Mouse (Mus musculus) ovary, postnatal 36 days (tissue): ENCODE measurements around the gene Gabpb1.
"Not testable (repeated sequence)": the region's sequence is repeated elsewhere in the genome, so short reads cannot be mapped to it uniquely, and the experiment has no call there.

ENCODE experiments used
- DNase-seq: peaks from one replicate; pipeline ENCODE4 v3.0.0; 2022; ENCODE audit warnings: low spot score, mixed read lengths

Gene Gabpb1

GRCm38 (mm10) chr2:126640298-126640697 lies 35.8 kb downstream of the Gabpb1 start:
- no peak for DNase-seq

DNA sequence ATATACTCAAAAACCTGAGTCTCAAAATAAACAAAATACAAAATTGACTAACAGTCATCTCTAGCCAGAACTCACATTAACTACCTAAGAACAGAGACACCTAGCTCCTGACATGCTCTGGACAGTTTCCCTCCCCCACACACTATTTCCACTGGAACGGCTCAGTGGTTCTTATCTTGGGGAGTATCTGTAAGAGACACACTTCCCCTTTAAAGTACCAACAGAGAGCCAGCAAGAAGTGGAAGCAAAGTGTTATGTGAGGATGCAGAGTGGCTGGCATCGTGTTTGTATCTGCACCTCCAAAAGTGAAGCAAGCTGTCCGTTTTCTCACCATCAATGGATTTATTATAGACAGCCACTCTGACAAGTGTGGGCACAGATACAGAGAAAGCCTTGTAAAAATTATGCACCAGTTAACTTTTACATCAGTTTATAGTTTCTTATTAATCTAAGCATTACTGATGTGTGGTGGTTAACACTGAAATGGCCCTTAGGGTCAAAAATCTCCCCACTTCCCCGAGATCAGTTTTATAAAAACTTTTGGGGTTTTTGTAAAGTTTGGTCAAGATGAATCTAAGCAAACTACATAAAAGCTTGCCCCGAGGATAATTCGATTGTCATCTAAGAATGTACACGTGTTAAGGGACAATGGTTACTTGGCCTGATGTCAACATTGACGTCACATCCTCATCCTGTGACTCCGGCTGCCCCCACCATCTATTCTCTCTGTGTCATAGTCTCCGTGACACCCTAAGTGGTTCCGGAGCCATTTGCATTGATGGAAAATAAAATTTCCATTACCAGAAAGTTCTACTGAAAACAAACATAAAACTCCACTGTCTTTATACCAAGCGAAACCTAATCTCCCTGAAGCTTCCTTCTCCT lies 40.0 kb downstream of the Gabpb1 start:
- no peak for DNase-seq

- no peak for DNase-seq
Measured at GRCm38 (mm10) chr2:126633165-126633564, 43.0 kb downstream of the Gabpb1 start.

DNA sequence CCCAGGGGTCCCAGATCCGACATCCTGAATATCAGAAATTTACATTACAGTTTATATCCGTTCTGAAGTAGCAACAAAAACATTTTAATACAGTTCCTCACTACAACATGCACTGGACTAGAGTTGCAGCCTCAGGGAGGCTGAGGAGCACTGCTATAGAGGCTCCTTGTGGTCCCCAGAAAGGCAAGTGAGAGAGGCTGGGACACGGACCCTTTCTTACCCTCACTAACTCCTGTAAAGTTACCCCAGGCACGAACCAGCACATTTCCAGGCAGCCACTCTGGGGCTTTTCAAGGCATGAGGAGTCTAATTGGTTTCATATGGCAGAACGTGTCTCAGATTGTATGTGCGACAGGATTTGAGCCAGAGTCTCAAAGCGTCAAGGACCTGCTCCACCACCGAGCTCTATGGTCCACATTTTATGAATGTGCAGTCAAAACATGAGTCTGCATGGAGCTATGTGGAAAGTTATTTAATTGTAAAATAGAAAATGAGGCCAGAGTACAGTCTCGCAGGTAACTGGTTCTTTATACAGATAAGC lies 47.6 kb downstream of the Gabpb1 start:
- DNase-seq, result no peak

- no peak for DNase-seq
Measured at GRCm38 (mm10) chr2:126623138-126623537, 53.0 kb downstream of the Gabpb1 start.

DNA sequence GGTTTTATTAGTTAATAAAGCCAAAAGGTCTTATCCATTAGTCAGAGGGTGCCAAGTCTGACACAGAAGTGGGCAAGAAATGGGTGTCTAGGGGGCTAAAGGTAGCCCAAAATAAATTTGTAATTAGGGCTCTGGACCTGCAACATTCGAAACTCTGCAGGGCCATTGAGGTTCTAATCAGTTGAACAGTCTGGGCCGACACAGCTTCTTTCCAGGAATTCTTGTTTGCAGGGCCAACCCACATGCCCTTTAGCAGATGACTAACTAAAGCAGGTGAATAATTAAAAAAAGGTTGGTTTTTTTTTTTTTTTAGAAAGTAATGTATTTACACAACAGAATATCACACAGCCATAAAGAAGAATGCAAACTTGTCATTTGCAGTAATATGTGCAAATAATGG lies 53.7 kb downstream of the Gabpb1 start:
- DNase-seq, result no peak

GRCm38 (mm10) chr2:126619249-126619704 lies 56.9 kb downstream of the Gabpb1 start, which contains the start of gene Hdc:
TSS of gene Hdc (minus strand) at chr2:126619299.
- no peak for DNase-seq

- DNase-seq, result no peak
Measured at GRCm38 (mm10) chr2:126618470-126619179, 57.5 kb downstream of the Gabpb1 start.

DNA sequence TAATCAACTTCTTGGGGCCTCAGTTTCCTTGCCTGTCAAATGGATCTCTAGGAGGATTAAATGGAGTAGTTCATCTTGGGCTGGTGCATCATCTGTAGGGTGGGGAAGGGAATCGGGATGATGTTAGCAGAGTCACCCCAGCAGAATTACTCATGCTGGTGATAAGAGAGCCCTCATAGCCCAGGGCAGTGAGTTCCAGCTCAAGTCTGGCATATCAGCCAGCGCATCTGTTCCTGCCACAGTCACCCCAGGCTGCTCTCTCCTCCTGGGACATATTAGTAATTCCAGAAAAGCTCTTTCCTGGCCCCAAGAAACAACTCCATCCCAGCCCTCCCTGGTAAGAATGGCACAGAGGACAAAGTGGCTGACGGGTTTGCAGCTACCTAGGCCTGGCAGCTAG lies 60.8 kb downstream of the Gabpb1 start:
- no peak for DNase-seq

GRCm38 (mm10) chr2:126609600-126609999 lies 66.5 kb downstream of the Gabpb1 start:
- DNase-seq, result not testable (repeated sequence)

GRCm38 (mm10) chr2:126607553-126608203 lies 68.5 kb downstream of the Gabpb1 start:
- DNase-seq, result no peak

DNA sequence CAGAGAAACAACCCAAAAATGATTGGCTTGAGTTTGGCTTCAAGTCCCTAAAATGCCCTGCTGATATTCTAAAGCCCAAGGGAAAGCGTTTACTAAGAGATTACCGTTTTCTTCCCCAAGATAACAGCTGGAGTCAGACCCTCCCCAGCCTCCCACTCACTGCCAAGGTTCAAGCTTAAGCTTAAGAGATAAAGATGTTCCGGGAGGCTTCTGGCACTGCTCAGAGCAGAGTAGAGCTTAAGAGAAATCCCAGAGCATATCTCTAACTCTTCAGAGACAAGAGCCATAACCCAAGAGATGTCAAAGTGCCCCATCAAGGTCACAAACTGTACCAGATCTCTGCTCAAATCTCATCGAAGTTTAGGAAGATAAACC lies 69.5 kb downstream of the Gabpb1 start:
- DNase-seq, result peak; percentile 33

DNA sequence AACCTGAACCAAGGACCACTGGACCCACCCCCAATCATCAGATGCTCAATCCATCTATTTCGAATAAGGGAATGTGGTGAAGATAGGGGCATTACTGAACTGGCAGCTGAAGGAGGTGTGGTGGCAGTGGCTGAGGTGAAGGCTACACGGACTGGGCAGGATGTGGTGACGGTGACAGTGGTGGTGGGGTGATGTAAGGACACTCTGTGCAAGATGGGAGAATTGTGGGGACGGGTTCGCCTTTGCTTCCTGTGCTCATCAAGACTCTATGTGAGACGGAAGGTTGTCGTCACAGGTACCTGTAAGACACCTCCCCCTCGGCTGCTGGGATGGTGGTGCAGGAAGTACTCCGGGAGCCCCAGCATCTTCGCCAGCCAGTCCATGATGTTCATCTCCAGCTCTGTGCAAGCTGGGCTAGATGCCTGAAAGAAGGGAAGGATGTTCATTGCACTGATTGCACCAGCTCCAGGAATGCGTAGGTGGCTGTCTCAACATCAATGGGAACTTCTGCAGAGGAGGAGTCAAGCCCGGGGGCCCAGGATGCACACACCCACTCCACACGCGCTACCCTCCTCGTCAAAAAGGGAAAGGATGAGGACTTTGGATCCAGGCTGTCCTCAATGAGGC lies 70.0 kb downstream of the Gabpb1 start:
- peak; percentile 24 for DNase-seq

- DNase-seq, result no peak
Measured at GRCm38 (mm10) chr2:126601918-126602600, 74.1 kb downstream of the Gabpb1 start.

- DNase-seq, result no peak
Measured at GRCm38 (mm10) chr2:126600533-126600932, 75.6 kb downstream of the Gabpb1 start.

DNA sequence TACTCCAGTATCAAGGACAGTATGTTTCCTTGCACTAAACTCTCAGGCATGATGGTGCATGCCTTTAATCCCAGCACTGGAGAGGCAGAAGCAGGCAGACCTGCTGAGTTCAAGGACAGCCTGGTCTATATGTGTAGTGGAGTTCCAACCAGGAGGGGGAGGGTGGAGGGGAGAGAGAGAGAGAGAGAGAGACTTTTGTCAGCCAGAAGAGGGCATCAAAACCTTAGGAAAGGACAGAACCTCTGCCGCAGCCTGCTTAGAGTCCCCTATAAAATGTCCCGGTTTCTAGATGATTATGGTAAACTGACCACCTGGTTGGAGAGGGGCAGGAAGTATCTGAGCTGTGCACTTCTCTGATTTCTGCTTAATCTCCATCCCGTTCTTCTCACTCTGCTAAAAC lies 77.1 kb downstream of the Gabpb1 start:
- no peak for DNase-seq

- no peak for DNase-seq
Measured at GRCm38 (mm10) chr2:126598359-126598758, 77.8 kb downstream of the Gabpb1 start.

DNA sequence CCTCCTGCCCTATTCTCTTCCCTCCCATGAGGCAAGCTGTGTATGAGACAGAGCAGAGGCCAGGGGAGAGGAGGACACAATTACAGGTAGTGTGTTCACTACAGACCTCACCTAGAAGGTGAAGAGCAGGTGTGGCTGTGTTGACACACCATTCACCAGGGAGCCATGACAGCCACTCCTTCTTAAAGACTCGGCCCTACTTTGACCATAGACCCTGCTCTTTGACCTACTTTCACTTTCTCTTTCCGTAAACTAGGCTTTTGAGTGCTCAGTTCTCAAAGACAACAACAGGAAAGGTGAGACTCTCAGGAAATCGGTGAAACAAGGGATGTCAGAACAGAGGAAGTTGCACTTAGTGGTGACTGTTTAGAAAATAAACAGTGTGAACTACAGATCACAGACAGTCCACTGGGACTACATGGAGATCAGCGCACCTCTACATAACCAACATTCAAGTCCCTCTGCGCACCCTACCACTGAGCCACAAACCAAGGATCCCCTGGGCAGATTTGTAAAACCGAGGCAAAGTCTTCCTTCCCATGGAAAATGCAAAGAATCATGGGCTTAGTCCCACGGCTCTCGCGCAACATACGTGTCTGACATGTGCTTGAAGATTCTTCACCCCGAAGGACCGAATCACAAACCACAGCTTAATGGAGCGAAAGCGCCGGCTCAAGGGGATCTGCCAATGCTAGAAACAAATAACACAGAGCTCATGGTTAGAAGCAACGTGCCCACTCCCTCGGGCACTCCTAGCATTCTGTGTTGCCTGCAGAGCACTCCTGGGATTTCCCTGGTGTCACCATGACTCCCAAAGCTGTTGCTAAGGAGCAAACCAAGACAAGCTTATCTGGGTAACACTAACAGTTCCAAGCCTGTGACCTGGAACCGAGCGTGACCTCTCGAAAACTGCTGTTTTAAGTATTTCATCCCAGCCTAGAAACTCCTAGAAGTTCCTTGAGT lies 78.6 kb downstream of the Gabpb1 start:
- peak; percentile 45 for DNase-seq

DNA sequence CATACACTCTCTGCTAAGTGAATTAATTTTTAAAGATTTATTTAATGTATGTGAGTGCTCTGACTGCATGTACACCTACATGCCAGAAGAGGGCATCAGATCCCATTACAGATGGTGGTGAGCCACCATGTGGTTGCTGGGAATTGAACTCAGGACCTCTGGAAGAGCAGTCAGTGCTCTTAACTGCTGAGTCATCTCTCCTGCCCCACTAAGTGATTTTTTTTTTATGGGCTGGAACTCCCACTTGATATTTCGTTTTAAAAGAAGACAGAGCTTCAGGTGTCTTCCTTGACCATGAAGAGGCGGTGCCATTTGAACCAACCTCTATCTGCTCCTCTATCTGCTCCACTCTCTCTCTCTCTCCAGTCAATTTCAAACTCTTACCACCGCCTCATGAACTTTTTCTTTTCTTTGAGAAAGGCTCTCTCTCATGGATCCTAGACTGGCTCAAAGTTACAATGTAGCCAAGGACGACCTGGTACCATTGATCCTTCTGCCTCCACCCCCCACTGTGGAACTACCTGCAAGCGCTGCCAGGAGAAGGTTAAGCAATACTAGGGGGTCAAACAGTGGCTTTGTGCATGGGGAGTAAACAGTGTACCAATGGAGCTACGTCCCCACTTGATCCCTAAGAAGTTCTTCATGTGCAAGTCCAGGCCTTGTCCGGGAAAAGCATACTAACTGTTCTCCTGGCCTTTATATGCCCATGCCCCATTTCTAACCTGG lies 79.6 kb downstream of the Gabpb1 start:
- no peak for DNase-seq
